Mouse (Mus musculus) layer of hippocampus, adult 2 months (tissue): ENCODE results near the gene Bahcc1. TPM values are rescaled to one million over a fixed set of nuclear protein-coding genes. Genes with fewer than 3 reads are reported as not detected.

Experiments used
- DNase-seq, 2 experiments: peaks; one replicate each; pipeline ENCODE4 v3.0.0; 2022; ENCODE audit warnings: low spot score in 2 of 2
- H3K27ac ChIP-seq: fragments of 200-600 bp; 2 replicates; pipeline ENCODE4 v1.8.1; 2022
- H3K4me3 ChIP-seq: fragments of 200-600 bp; 2 replicates; pipeline ENCODE4 v1.8.1; 2022; ENCODE audit warnings: mild to moderate bottlenecking
- CTCF ChIP-seq: fragments of 200-600 bp; conservative IDR thresholded peaks from 2 replicates; pipeline ENCODE4 v1.8.1; 2022; ENCODE audit warnings: antibody characterized with exemption, mild to moderate bottlenecking, moderate library complexity
- microRNA-seq, 2 experiments: library from miRNA; unstranded; fragments of <30 nt; microRNA quantifications; one replicate each; pipeline ENCODE4 v1.2.0; 2021
- total RNA-seq, 2 experiments: library from RNA; stranded (reverse); gene quantifications; 2 replicates each; pipeline ENCODE4 v1.2.3; 2021

Gene Bahcc1
- total RNA-seq, 2 experiments from 2014 or later = 19.9 to 20.7 TPM

- DNase-seq = peak; percentile 90 to 97
- H3K4me3 ChIP-seq = peak overlapping the region; percentile 64
- peak overlapping the region; percentile 98 for H3K27ac ChIP-seq
- no peak for TF ChIP-seq CTCF
Measured at GRCm38 (mm10) chr11:120315832-120316689, 83.3 kb downstream of the Bahcc1 start.

GRCm38 (mm10) chr11:120316690-120317254 is 84.0 kb downstream of the Bahcc1 start:
- peak overlapping the region; percentile 98 for H3K27ac ChIP-seq
- no peak for TF ChIP-seq CTCF
- peak overlapping the region; percentile 64 for H3K4me3 ChIP-seq
- DNase-seq = no peak

GRCm38 (mm10) chr11:120317456-120317855 is 84.7 kb downstream of the Bahcc1 start:
- DNase-seq = no peak
- Histone ChIP-seq H3K4me3 (no peak overlapping the region), H3K27ac (no peak overlapping the region)
- TF ChIP-seq CTCF = no peak

GRCm38 (mm10) chr11:120319310-120319709 is 86.6 kb downstream of the Bahcc1 start:
- no peak overlapping the region for H3K27ac ChIP-seq
- DNase-seq = no peak
- no peak for TF ChIP-seq CTCF
- no peak overlapping the region for H3K4me3 ChIP-seq

- DNase-seq = no peak
- H3K4me3 ChIP-seq = no peak overlapping the region
- no peak for TF ChIP-seq CTCF
- no peak overlapping the region for H3K27ac ChIP-seq
Measured at GRCm38 (mm10) chr11:120320156-120320555, 87.4 kb downstream of the Bahcc1 start.

GRCm38 (mm10) chr11:120335431-120336021 is 102.8 kb downstream of the Bahcc1 start:
- DNase-seq = no peak
- Histone ChIP-seq H3K27ac (no peak overlapping the region), H3K4me3 (no peak overlapping the region)
- TF ChIP-seq CTCF = no peak

GRCm38 (mm10) chr11:120337447-120337846 is 104.7 kb downstream of the Bahcc1 start:
- no peak overlapping the region for H3K27ac ChIP-seq
- 0 out of 2 replicates have a peak, but pooled peaks have one; percentile 5 for TF ChIP-seq CTCF
- H3K4me3 ChIP-seq = no peak overlapping the region
- DNase-seq = no peak

GRCm38 (mm10) chr11:120338786-120339185 is 106.0 kb downstream of the Bahcc1 start:
- no peak overlapping the region for H3K27ac ChIP-seq
- H3K4me3 ChIP-seq = no peak overlapping the region
- no peak for DNase-seq
- peak; percentile 34 for TF ChIP-seq CTCF

- no peak for TF ChIP-seq CTCF
- no peak for DNase-seq
- Histone ChIP-seq H3K4me3 (no peak overlapping the region), H3K27ac (no peak overlapping the region)
Measured at GRCm38 (mm10) chr11:120339978-120340513, 107.3 kb downstream of the Bahcc1 start.

- no peak overlapping the region for H3K4me3 ChIP-seq
- no peak for TF ChIP-seq CTCF
- no peak for DNase-seq
- no peak overlapping the region for H3K27ac ChIP-seq
Measured at GRCm38 (mm10) chr11:120341661-120342060, 108.9 kb downstream of the Bahcc1 start.

Small RNAs within 50 kb of the gene (microRNA-seq; reads per million reads assigned to microRNA genes)
- 0 reads per million in 2 experiments for gene Gm47297

Other genes with a start within 250 kb of the Bahcc1 start
- 100 to 1,000 TPM; 196 to 207 TPM for gene Aatk, start 185.8 kb upstream of the Bahcc1 start, total RNA-seq
- 10 to 100 TPM; 35.6 to 37.0 TPM for gene Cep131, start 146.1 kb upstream of the Bahcc1 start, total RNA-seq
- 10 to 100 TPM; 16.3 to 17.1 TPM for gene Tepsin, start 134.2 kb upstream of the Bahcc1 start, total RNA-seq
- 10 to 100 TPM; 35.2 to 46.9 TPM for gene Ndufaf8, start 134.0 kb upstream of the Bahcc1 start, total RNA-seq
- 10 to 100 TPM; 86.1 to 86.5 TPM for gene Slc38a10, start 81.6 kb upstream of the Bahcc1 start, total RNA-seq
- gene Actg1, start 115.6 kb downstream of the Bahcc1 start, total RNA-seq = 1,000 to 10,000 TPM; 1,285 to 1,295 TPM
- 1 to 10 TPM in 1 of 2 experiments, under 1 TPM in 1; 0.69 to 1.1 TPM for gene Fscn2, start 128.6 kb downstream of the Bahcc1 start, total RNA-seq
- 10 to 100 TPM; 17.7 to 19.5 TPM for gene Faap100, start 145.8 kb downstream of the Bahcc1 start, total RNA-seq
- 10 to 100 TPM; 64.1 to 70.1 TPM for gene Nploc4, start 204.8 kb downstream of the Bahcc1 start, total RNA-seq
- under 1 TPM in 1 of 2 experiments, not detected in 1; 0.20 TPM for gene Tspan10, start 209.7 kb downstream of the Bahcc1 start, total RNA-seq
- under 1 TPM in 1 of 2 experiments, not detected in 1; 0.44 TPM for gene Pde6g, start 220.6 kb downstream of the Bahcc1 start, total RNA-seq
- gene Oxld1, start 225.1 kb downstream of the Bahcc1 start, total RNA-seq = 10 to 100 TPM; 17.7 to 19.0 TPM
- gene Ccdc137, start 225.2 kb downstream of the Bahcc1 start, total RNA-seq = 10 to 100 TPM; 20.0 to 32.3 TPM
- 10 to 100 TPM; 52.0 to 54.8 TPM for gene Arl16, start 234.7 kb downstream of the Bahcc1 start, total RNA-seq